Mouse (Mus musculus) splenic B cell, adult 2 months (primary cell): ENCODE data around the gene Gbf1.
A peak's percentile ranks its signal among the peaks of the same experiment; 100 is the strongest.
"Not testable (repeated sequence)": the region's sequence is repeated elsewhere in the genome, so short reads cannot be mapped to it uniquely, and the experiment has no call there.

Experiments used
- DNase-seq: peaks from one replicate; pipeline ENCODE4 v3.0.0-alpha.2; 2011; ENCODE audit warnings: low read depth, low spot score
- H3K27me3 ChIP-seq: 2 replicates; pipeline ENCODE4 v1.6.1; 2012; ENCODE audit warnings: mild to moderate bottlenecking, low read length, moderate library complexity, mixed read lengths; ENCODE audit not compliant: control insufficient read depth, poor library complexity, insufficient read depth, severe bottlenecking
- H3K36me3 ChIP-seq: 2 replicates; pipeline ENCODE4 v1.6.1; 2012; ENCODE audit warnings: mild to moderate bottlenecking, low read length, moderate library complexity, mixed read lengths; ENCODE audit not compliant: control insufficient read depth, poor library complexity, insufficient read depth, severe bottlenecking

The Gbf1 gene

GRCm38 (mm10) chr19:46177046-46177445 is 24.7 kb downstream of the Gbf1 start:
- H3K36me3 ChIP-seq: no peaks in the 10 kb centered on the region; the same call in 1 of the 2 replicates
- H3K27me3 ChIP-seq: no peaks in the 10 kb centered on the region
- DNase-seq: no peak

GRCm38 (mm10) chr19:46180274-46180673 is 28.0 kb downstream of the Gbf1 start:
- no peak for DNase-seq
- H3K27me3 ChIP-seq: no peaks in the 10 kb centered on the region
- H3K36me3 ChIP-seq: no peaks in the 10 kb centered on the region; the same call in 1 of the 2 replicates

GRCm38 (mm10) chr19:46182241-46182640 is 29.9 kb downstream of the Gbf1 start:
- no peak for DNase-seq
- Histone ChIP-seq H3K36me3 (no peaks in the 10 kb centered on the region; the same call in 1 of the 2 replicates), H3K27me3 (no peaks in the 10 kb centered on the region)

DNA sequence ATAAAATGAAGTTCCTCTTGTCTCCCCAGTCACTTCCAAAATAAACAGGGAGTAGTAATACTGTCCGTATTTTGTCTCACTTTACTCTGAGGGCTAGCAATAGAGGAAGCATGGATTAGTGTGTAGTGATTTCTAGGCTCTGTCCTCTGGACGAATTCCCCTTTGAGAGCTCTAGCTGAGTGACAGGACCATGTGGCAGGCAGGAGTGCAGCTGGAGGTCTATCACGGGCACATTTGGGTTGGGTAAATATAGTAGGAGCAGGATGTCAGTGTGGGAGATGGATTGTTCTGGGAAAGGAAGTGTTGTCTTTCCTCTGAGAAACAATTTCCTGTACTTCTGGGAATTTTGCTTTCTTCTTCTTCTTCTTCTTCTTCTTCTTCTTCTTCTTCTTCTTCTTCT is 34.3 kb downstream of the Gbf1 start:
- no peaks in the 10 kb centered on the region for H3K27me3 ChIP-seq
- no peaks in the 10 kb centered on the region for H3K36me3 ChIP-seq
- no peak for DNase-seq

- DNase-seq: no peak
- Histone ChIP-seq H3K27me3 (no peaks in the 10 kb centered on the region), H3K36me3 (no peaks in the 10 kb centered on the region)
Observed at GRCm38 (mm10) chr19:46187203-46187602, 34.9 kb downstream of the Gbf1 start.

DNA sequence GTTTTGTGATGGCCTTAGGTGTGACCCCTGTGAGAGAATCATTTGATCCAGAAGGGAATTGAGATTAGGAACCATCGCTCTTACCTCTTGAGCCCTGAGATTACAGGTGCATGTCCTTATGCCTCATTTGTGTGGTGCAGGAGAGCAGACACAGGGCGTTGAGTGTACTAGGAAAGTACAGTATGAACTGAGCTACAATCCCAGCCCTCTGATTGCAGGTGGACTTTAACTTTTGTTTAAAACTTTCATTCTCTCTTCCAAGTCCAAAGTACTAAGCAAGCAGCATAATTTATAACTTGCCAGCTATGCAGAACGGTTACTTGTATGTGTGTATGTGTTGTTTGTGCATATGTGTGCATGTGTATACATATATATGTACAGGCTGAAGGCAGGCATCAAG is 46.0 kb downstream of the Gbf1 start:
- no peaks in the 10 kb centered on the region; the same call in 1 of the 2 replicates for H3K36me3 ChIP-seq
- H3K27me3 ChIP-seq: no peaks in the 10 kb centered on the region
- no peak for DNase-seq

GRCm38 (mm10) chr19:46198891-46199290 is 46.6 kb downstream of the Gbf1 start:
- Histone ChIP-seq H3K27me3 (no peaks in the 10 kb centered on the region), H3K36me3 (no peaks in the 10 kb centered on the region; the same call in 1 of the 2 replicates)
- peak; percentile 18 for DNase-seq

DNA sequence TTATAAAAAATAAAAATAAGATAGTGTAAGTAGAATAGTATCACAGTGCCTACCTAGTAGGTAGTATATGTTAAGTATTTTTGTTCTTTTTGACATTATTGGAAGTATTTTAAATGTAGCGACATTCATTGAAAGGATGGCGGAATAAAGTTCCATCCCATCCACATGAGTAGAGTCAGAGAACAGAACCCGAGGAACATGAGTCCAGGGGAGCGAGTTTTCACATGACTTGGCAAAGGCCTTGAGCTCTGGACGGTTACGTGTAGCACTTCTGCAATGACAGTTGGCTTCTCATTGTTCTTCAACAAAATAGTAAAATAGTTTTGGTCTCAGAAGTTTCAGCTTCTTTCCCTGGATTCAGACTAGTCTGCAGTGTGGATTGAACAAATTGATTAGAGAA is 51.9 kb downstream of the Gbf1 start:
- H3K27me3 ChIP-seq: no peaks in the 10 kb centered on the region
- no peaks in the 10 kb centered on the region for H3K36me3 ChIP-seq
- no peak for DNase-seq

GRCm38 (mm10) chr19:46205680-46206079 is 53.4 kb downstream of the Gbf1 start:
- H3K36me3 ChIP-seq: no peaks in the 10 kb centered on the region
- H3K27me3 ChIP-seq: no peaks in the 10 kb centered on the region
- DNase-seq: no peak

GRCm38 (mm10) chr19:46210951-46211350 is 58.6 kb downstream of the Gbf1 start:
- no peaks in the 10 kb centered on the region for H3K27me3 ChIP-seq
- no peak for DNase-seq
- H3K36me3 ChIP-seq: no peaks in the 10 kb centered on the region

GRCm38 (mm10) chr19:46214541-46214940 is 62.2 kb downstream of the Gbf1 start:
- no peak for DNase-seq

DNA sequence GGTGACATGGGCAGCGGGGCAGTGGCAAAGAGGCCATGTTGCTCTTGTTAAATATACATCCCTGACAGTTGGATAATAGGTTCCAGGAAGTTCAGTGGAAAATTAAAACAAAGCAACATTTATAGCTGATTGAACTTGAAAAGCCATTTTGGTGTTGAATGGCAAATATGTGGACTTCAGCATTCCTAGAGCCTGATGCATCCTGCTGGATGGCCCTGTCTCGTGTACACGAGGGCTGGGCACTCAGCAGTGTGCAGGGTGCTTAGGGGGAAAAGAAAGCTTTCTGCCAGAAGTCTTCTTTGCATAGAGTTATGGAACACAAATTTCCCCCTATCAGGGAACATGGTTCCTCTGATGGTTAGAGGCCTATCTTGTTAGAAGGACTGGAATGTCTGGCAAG is 63.1 kb downstream of the Gbf1 start:
- DNase-seq: no peak
- no peaks in the 10 kb centered on the region for H3K27me3 ChIP-seq
- no peaks in the 10 kb centered on the region for H3K36me3 ChIP-seq

More at GRCm38 (mm10) chr19:46214541-46214940, 62.2 kb downstream of the Gbf1 start:
- Histone ChIP-seq H3K36me3 (no peaks in the 10 kb centered on the region), H3K27me3 (no peaks in the 10 kb centered on the region)

- no peaks in the 10 kb centered on the region for H3K36me3 ChIP-seq
- no peak for DNase-seq
Observed at GRCm38 (mm10) chr19:46216716-46217115, 64.4 kb downstream of the Gbf1 start.

DNA sequence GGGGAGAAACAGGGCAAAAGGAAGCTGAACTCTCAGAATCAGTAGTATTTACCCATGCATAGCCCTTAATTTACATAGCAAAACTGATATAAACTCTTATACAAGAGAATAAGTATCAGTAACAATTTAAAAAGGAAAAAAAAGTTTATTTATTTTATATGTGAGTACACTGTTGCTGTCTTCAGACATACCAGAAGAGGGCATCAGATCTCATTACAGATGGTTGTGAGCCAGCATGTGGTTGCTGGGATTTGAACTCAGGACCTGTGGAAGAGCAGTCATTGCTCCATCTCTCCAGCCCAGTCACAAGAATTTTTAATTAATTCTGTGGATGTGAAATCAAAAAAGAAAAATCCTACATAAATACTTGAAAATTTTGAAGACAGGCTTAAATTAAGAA is 65.0 kb downstream of the Gbf1 start:
- H3K27me3 ChIP-seq, DNase-seq, H3K36me3 ChIP-seq: not testable (repeated sequence)

More at GRCm38 (mm10) chr19:46216716-46217115, 64.4 kb downstream of the Gbf1 start:
- no peaks in the 10 kb centered on the region for H3K27me3 ChIP-seq

DNA sequence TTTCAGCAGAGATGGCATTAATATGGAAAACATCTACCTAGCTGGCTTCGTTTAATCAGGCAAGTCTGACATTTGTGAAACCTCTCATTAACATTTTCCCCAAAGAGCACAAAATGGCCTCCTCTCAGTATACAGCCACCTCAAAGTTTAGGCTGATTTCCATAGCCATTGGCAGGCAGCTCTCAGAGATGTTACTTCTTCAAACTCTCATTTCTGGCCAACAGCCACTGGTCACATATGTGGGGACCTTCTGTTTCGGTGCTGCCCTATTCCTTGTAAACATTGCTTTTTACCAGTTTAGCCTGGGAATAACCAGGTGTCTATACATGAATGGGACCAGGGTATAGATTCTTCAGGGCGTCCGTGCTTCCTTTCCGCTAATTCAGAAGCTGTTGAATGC is 67.8 kb downstream of the Gbf1 start:
- Histone ChIP-seq H3K27me3 (no peaks in the 10 kb centered on the region), H3K36me3 (no peaks in the 10 kb centered on the region)
- DNase-seq: no peak

GRCm38 (mm10) chr19:46223118-46223517 is 70.8 kb downstream of the Gbf1 start:
- no peak for DNase-seq
- no peaks in the 10 kb centered on the region for H3K27me3 ChIP-seq

More at GRCm38 (mm10) chr19:46223118-46223517, 70.8 kb downstream of the Gbf1 start:
- no peaks in the 10 kb centered on the region for H3K36me3 ChIP-seq
